In the genomic region with DNA sequence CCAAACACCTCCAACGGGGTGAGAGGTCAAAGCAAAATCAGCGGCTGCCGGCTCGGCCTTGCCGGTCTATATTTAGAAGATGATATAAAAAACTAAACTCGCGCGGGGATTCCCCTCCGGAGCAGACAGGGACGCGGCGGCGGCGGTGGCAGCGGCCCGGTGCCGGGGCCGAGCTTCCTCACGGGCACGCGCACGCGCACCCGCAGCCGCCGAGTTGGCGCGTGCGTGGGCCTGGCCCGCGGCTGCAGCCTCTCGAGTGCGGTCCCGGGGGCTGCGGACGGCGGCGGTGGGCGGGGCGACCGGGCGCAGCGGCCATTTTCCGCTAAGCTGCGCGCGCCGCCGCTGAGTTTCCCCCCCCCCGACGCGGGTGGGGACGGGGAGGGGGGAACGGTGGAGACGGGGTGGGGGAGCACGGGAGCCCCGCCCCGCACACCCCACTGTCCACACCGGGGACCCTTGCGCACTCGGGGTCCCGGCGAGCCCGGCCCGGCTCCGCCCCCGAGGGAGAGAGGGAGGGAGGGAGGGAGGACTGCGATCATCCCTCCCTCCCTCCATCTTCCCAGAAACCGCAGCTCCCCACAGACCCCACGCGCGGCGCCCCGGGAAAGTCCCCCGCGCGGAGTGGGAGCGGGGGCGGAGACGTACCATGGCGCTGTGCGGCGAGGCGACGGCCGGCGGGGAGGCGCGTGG, we compare ENCODE assay signal across 8 mouse cellular contexts. TPM values are rescaled to one million over a fixed set of nuclear protein-coding genes. Genes with fewer than 3 reads are reported as not detected.
DNase-seq lines count a peak whose midpoint lies in the region; ATAC-seq lines count a peak whose summit lies in the region.

No protein-coding gene starts in this region.

- H3K9me3 ChIP-seq in intestine, embryonic 16.5 days (ENCODE audit: control insufficient read depth, low read length), result no peaks in the 10 kb centered on the region
- no peaks in the 10 kb centered on the region for H3K9me3 ChIP-seq in limb, embryonic 13.5 days
- no peaks in the 10 kb centered on the region for H3K9me3 ChIP-seq in midbrain, embryonic 15.5 days

- DNase-seq in ZHBTc4 (ENCODE audit: low read depth, low spot score), result peak; percentile 75
- DNase-seq in cerebellum, postnatal 4 days (ENCODE audit: low spot score in 2 of 2), result peak; percentile 62 to 86
- DNase-seq in gastrocnemius, postnatal 36 days, result peak; percentile 80 to 83
- DNase-seq in spleen, postnatal 14 days (ENCODE audit: low spot score in 2 of 2), result peak; percentile 54 to 71

- peak overlapping the region; percentile 77 for H3K4me3 ChIP-seq in intestine, embryonic 16.5 days (ENCODE audit: low read length)
- peak overlapping the region; percentile 74 for H3K4me3 ChIP-seq in limb, embryonic 13.5 days
- H3K4me3 ChIP-seq in midbrain, embryonic 15.5 days, result peak overlapping the region; percentile 72

- H3K27me3 ChIP-seq in intestine, embryonic 16.5 days (replicated peaks; ENCODE audit: control insufficient read depth, insufficient read depth, low read length), result peaks cover 10% of the 10 kb centered on the region; the same call in 1 of the 2 replicates
- H3K27me3 ChIP-seq in limb, embryonic 13.5 days, result peaks cover 39% of the 10 kb centered on the region
- H3K27me3 ChIP-seq in midbrain, embryonic 15.5 days (replicated peaks), result peaks cover 4% of the 10 kb centered on the region

- peaks cover 44% of the 10 kb centered on the region for H3K4me1 ChIP-seq in intestine, embryonic 16.5 days (ENCODE audit: control insufficient read depth, insufficient read depth, low read length)
- H3K4me1 ChIP-seq in limb, embryonic 13.5 days, result peaks cover 43% of the 10 kb centered on the region
- peaks cover 59% of the 10 kb centered on the region for H3K4me1 ChIP-seq in midbrain, embryonic 15.5 days

- H3K36me3 ChIP-seq in intestine, embryonic 16.5 days (ENCODE audit: control insufficient read depth, insufficient read depth, low read length), result no peaks in the 10 kb centered on the region
- H3K36me3 ChIP-seq in limb, embryonic 13.5 days, result no peaks in the 10 kb centered on the region
- no peaks in the 10 kb centered on the region for H3K36me3 ChIP-seq in midbrain, embryonic 15.5 days (replicated peaks)

- intact Hi-C loops in gastrocnemius, postnatal 36 days (cut with DNase I), result no loop called here

- H3K9ac ChIP-seq in intestine, embryonic 16.5 days (ENCODE audit: low read depth, low read length), result peak overlapping the region; percentile 79
- H3K9ac ChIP-seq in limb, embryonic 13.5 days, result peak overlapping the region; percentile 83
- peak overlapping the region; percentile 76 for H3K9ac ChIP-seq in midbrain, embryonic 15.5 days

- ATAC-seq in intestine, embryonic 16.5 days, result peak; percentile 21
- ATAC-seq in limb, embryonic 13.5 days (ENCODE audit: low FRiP score, low read depth), result peak; percentile 7
- ATAC-seq in midbrain, embryonic 15.5 days (replicated peaks), result peak; percentile 19
- ATAC-seq in inflammation-experienced regulatory T-cells, adult 6 months, result no peak

- H3K27ac ChIP-seq in intestine, embryonic 16.5 days (ENCODE audit: low read length), result peak overlapping the region; percentile 94
- H3K27ac ChIP-seq in limb, embryonic 13.5 days, result peak overlapping the region; percentile 86
- H3K27ac ChIP-seq in midbrain, embryonic 15.5 days, result peak overlapping the region; percentile 94

- peak overlapping the region; percentile 93 for H3K4me2 ChIP-seq in intestine, embryonic 16.5 days (ENCODE audit: low read depth, low read length)
- peak overlapping the region; percentile 92 for H3K4me2 ChIP-seq in limb, embryonic 13.5 days (replicated peaks)
- peak overlapping the region; percentile 88 for H3K4me2 ChIP-seq in midbrain, embryonic 15.5 days

- under 1% methylated on average over 54 of the region's 89 CpGs for whole genome bisulfite sequencing in intestine, embryonic 16.5 days
- 1% methylated on average over 49 of the region's 89 CpGs for WGBS in limb, embryonic 13.5 days
- 1% methylated on average over 51 of the region's 89 CpGs for WGBS in midbrain, embryonic 15.5 days

RNA-seq across cellular contexts. Expression of a gene that starts 25.1 kb away (rescaled TPM):
- 100 to 1,000 TPM; 219 to 237 TPM for total RNA-seq in gastrocnemius, postnatal 36 days (2021)
- 49.8 and 55.8 TPM in 2 replicates for polyA plus RNA-seq in intestine, embryonic 16.5 days (2015; fragmentation: Nextera tagmentation; extraction: Ambion mirVana)
- polyA plus RNA-seq in limb, embryonic 13.5 days (2015; fragmentation: Nextera tagmentation; extraction: Ambion mirVana), result 77.2 and 82.8 TPM in 2 replicates
- 18.1 and 22.8 TPM in 2 replicates for polyA plus RNA-seq in midbrain, embryonic 15.5 days (2015; fragmentation: Nextera tagmentation; extraction: Ambion mirVana)
- polyA plus RNA-seq in inflammation-experienced regulatory T-cells, adult 6 months (2017; shearing (Covaris generic)), result 10 to 100 TPM; 13.8 to 17.2 (median 15.0) TPM

RNA-seq across cellular contexts. Expression of a gene that starts 37.4 kb away (rescaled TPM):
- total RNA-seq in gastrocnemius, postnatal 36 days (2021), result under 1 TPM; 0.37 to 0.38 TPM
- 426 and 504 TPM in 2 replicates for polyA plus RNA-seq in intestine, embryonic 16.5 days (2015; fragmentation: Nextera tagmentation; extraction: Ambion mirVana)
- 4.2 and 4.7 TPM in 2 replicates for polyA plus RNA-seq in limb, embryonic 13.5 days (2015; fragmentation: Nextera tagmentation; extraction: Ambion mirVana)
- polyA plus RNA-seq in midbrain, embryonic 15.5 days (2015; fragmentation: Nextera tagmentation; extraction: Ambion mirVana), result 1.4 and 1.6 TPM in 2 replicates
- 10 to 100 TPM in 1 of 3 experiments, 1 to 10 TPM in 2; 4.4 to 10.7 (median 9.8) TPM for polyA plus RNA-seq in inflammation-experienced regulatory T-cells, adult 6 months (2017; shearing (Covaris generic))

RNA-seq across cellular contexts. Expression of a gene that starts 41.5 kb away (rescaled TPM):
- total RNA-seq in gastrocnemius, postnatal 36 days (2021), result under 1 TPM; 0.59 to 0.77 TPM
- polyA plus RNA-seq in intestine, embryonic 16.5 days (2015; fragmentation: Nextera tagmentation; extraction: Ambion mirVana), result 0.55 and 1.8 TPM in 2 replicates
- polyA plus RNA-seq in limb, embryonic 13.5 days (2015; fragmentation: Nextera tagmentation; extraction: Ambion mirVana), result 1.7 and 1.9 TPM in 2 replicates
- polyA plus RNA-seq in midbrain, embryonic 15.5 days (2015; fragmentation: Nextera tagmentation; extraction: Ambion mirVana), result 2.7 and 3.3 TPM in 2 replicates
- polyA plus RNA-seq in inflammation-experienced regulatory T-cells, adult 6 months (2017; shearing (Covaris generic)), result 1 to 10 TPM in 1 of 3 experiments, not detected in 2; 3.1 TPM

RNA-seq across cellular contexts. Expression of a gene that starts 46.0 kb away (rescaled TPM):
- total RNA-seq in gastrocnemius, postnatal 36 days (2021), result 1 to 10 TPM in 1 of 2 experiments, under 1 TPM in 1; 0.89 to 1.2 TPM
- 2.9 and 3.7 TPM in 2 replicates for polyA plus RNA-seq in intestine, embryonic 16.5 days (2015; fragmentation: Nextera tagmentation; extraction: Ambion mirVana)
- polyA plus RNA-seq in limb, embryonic 13.5 days (2015; fragmentation: Nextera tagmentation; extraction: Ambion mirVana), result 3.3 and 4.0 TPM in 2 replicates
- polyA plus RNA-seq in midbrain, embryonic 15.5 days (2015; fragmentation: Nextera tagmentation; extraction: Ambion mirVana), result 8.4 and 9.3 TPM in 2 replicates
- polyA plus RNA-seq in inflammation-experienced regulatory T-cells, adult 6 months (2017; shearing (Covaris generic)), result 1 to 10 TPM in 2 of 3 experiments, under 1 TPM in 1; 0.60 to 1.9 (median 1.1) TPM

RNA-seq across cellular contexts. Expression of a gene that starts 46.1 kb away (rescaled TPM):
- total RNA-seq in gastrocnemius, postnatal 36 days (2021), result 10 to 100 TPM; 36.5 to 42.5 TPM
- polyA plus RNA-seq in intestine, embryonic 16.5 days (2015; fragmentation: Nextera tagmentation; extraction: Ambion mirVana), result 102 and 109 TPM in 2 replicates
- polyA plus RNA-seq in limb, embryonic 13.5 days (2015; fragmentation: Nextera tagmentation; extraction: Ambion mirVana), result 72.7 and 79.4 TPM in 2 replicates
- polyA plus RNA-seq in midbrain, embryonic 15.5 days (2015; fragmentation: Nextera tagmentation; extraction: Ambion mirVana), result 90.4 and 92.6 TPM in 2 replicates
- 10 to 100 TPM in 2 of 3 experiments, 1 to 10 TPM in 1; 9.2 to 17.9 (median 10.9) TPM for polyA plus RNA-seq in inflammation-experienced regulatory T-cells, adult 6 months (2017; shearing (Covaris generic))

Comparison
In these comparisons a context has a peak if more than half of its experiments do, and no peak if none do; other contexts are left out.
1. RNA of a gene that starts 37.4 kb away (polyA plus RNA-seq): 426 to 504 TPM in intestine, embryonic 16.5 days; 4.4 to 10.7 TPM in inflammation-experienced regulatory T-cells, adult 6 months, 4.2 to 4.7 TPM in limb, embryonic 13.5 days and 1.4 to 1.6 TPM in midbrain, embryonic 15.5 days; every median in the first group is over 10 times any median in the second.
2. Peak in every context shown above with its lines, with median percentiles within 50 percentile points of each other: DNase-seq, H3K27ac ChIP-seq, H3K4me2 ChIP-seq, H3K4me3 ChIP-seq and H3K9ac ChIP-seq.